Mouse (Mus musculus) hindbrain, embryonic 11.5 days (tissue): ENCODE results near the gene Myo16. TPM values are rescaled to one million over a fixed set of nuclear protein-coding genes. Genes with fewer than 3 reads are reported as not detected.

Experiments used
- ATAC-seq: fragments of 200-750 bp; cut with Nextera tagmentation; 2 replicates; pipeline ENCODE4 v1.8.0; 2017; ENCODE audit warnings: mild to moderate bottlenecking, moderate TSS enrichment, moderate library complexity; ENCODE audit not compliant: low FRiP score
- DNase-seq: peaks from one replicate; pipeline ENCODE4 v3.0.0-alpha.2; 2015; ENCODE audit warnings: low spot score
- H3K27ac ChIP-seq: fragments of 300-500 bp; sonication (generic); 2 replicates; pipeline ENCODE4 v1.5.1; 2014; ENCODE audit warnings: mild to moderate bottlenecking, low read depth, low read length
- H3K27me3 ChIP-seq: fragments of 300-500 bp; sonication (generic); 2 replicates; pipeline ENCODE4 v1.6.1; 2014; ENCODE audit warnings: mild to moderate bottlenecking, low read length, moderate library complexity, mixed read lengths; ENCODE audit not compliant: control insufficient read depth, insufficient read depth
- H3K36me3 ChIP-seq: fragments of 300-500 bp; sonication (generic); 2 replicates; pipeline ENCODE4 v1.6.1; 2014; ENCODE audit warnings: mild to moderate bottlenecking, low read length, moderate library complexity, mixed read lengths; ENCODE audit not compliant: control insufficient read depth, insufficient read depth
- H3K4me1 ChIP-seq: fragments of 300-500 bp; sonication (generic); replicated peaks from 2 replicates; pipeline ENCODE4 v1.6.1; 2014; ENCODE audit warnings: low read length, mixed read lengths; ENCODE audit not compliant: control insufficient read depth, insufficient read depth
- H3K4me2 ChIP-seq: fragments of 300-500 bp; sonication (generic); replicated peaks from 2 replicates; pipeline ENCODE4 v1.6.1; 2014; ENCODE audit warnings: mild to moderate bottlenecking, low read depth, low read length
- H3K4me3 ChIP-seq: fragments of 300-500 bp; sonication (generic); 2 replicates; pipeline ENCODE4 v1.5.1; 2014; ENCODE audit warnings: low read depth, low read length
- H3K9ac ChIP-seq: fragments of 300-500 bp; sonication (generic); 2 replicates; pipeline ENCODE4 v1.6.1; 2014; ENCODE audit warnings: low read depth, low read length
- H3K9me3 ChIP-seq: fragments of 300-500 bp; sonication (generic); 2 replicates; pipeline ENCODE4 v1.6.1; 2016; ENCODE audit warnings: low read length; ENCODE audit not compliant: control insufficient read depth
- WGBS: fragments of 180-500 bp; shearing (Covaris S2); extraction: QIAGEN DNeasy Blood & Tissue Kit; methylation state at CpG from one replicate; pipeline ENCODE4 v1.1.7; 2014; 5-methylcytosine and 5-hydroxymethylcytosine counted together
- polyA plus RNA-seq: library from polyadenylated mRNA; unstranded; fragments of >200 nt; fragmentation: Nextera tagmentation; extraction: Ambion mirVana; gene quantifications from 2 replicates; pipeline ENCODE4 v1.2.1, GENCODE M21; 2014

Myo16 gene
- polyA plus RNA-seq, 1 experiment from 2014 or later = 5.5 TPM

DNA sequence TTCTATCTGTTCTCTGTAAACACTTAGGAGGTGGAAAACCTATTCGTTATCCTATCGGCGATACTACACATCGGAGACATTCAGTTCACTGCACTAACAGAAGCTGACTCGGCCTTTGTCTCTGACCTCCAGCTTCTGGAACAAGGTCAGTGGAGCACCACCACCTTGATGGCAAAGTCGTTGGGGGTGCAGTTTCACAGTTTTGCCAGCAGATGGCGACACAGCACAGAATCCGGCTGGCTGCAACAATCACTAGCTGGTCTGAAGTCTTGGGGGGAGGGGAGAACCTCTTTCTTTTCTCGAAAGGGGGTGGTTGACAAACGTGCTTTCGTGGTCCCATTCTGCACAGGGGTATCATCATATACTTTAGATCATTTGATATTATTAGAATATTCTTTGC is 285.1 kb downstream of the Myo16 start:
- Histone ChIP-seq H3K36me3 (no peaks in the 10 kb centered on the region), H3K4me2 (no peak overlapping the region), H3K27ac (no peak overlapping the region), H3K4me3 (no peak overlapping the region), H3K27me3 (no peaks in the 10 kb centered on the region), H3K4me1 (no peaks in the 10 kb centered on the region), H3K9me3 (no peaks in the 10 kb centered on the region), H3K9ac (no peak overlapping the region)
- WGBS = 17% methylated on average over 11 of the region's 11 CpGs
- DNase-seq (peak; percentile 89), ATAC-seq (peak; percentile 17; the same call in 1 of the 2 replicates)

- Histone ChIP-seq H3K9me3 (no peaks in the 10 kb centered on the region), H3K4me3 (no peak overlapping the region), H3K27ac (no peak overlapping the region), H3K36me3 (no peaks in the 10 kb centered on the region), H3K9ac (no peak overlapping the region), H3K27me3 (no peaks in the 10 kb centered on the region), H3K4me2 (no peak overlapping the region), H3K4me1 (no peaks in the 10 kb centered on the region)
- no peak for ATAC-seq
- WGBS = 70% methylated on average over 16 of the region's 16 CpGs
- DNase-seq = peak; percentile 14
These were observed 286.1 kb downstream of the Myo16 start for GRCm38 (mm10) chr8:10439595-10440453.

- no peaks in the 10 kb centered on the region for H3K27me3 ChIP-seq
- WGBS = 51% methylated on average over 3 of the region's 3 CpGs
- H3K4me1 ChIP-seq = no peaks in the 10 kb centered on the region
- H3K4me2 ChIP-seq = no peak overlapping the region
- no peaks in the 10 kb centered on the region for H3K36me3 ChIP-seq
- ATAC-seq = no peak
- no peak overlapping the region for H3K27ac ChIP-seq
- H3K9me3 ChIP-seq = no peaks in the 10 kb centered on the region
- DNase-seq = no peak
- H3K9ac ChIP-seq = no peak overlapping the region
- H3K4me3 ChIP-seq = no peak overlapping the region
These were observed 288.9 kb downstream of the Myo16 start for GRCm38 (mm10) chr8:10442562-10442961.

DNA sequence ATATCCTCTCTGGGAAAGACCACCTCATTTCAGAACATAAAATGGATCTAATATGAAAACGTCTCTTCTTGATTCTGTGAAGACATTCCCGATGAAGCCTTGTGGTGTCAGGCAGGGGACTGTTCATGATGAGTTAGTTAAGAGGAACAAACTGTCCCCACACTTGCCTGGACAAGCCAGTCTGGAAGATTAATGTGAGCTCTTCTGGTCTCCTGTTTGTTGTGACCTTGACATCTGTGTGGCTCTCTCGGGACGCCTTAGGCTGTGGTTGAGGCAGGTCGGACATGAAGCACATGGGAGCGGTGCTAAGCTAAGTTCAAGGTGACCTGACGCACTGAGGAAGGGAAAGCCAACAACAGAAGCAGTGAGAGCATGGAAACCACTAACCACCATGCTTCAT is 291.3 kb downstream of the Myo16 start:
- ATAC-seq (no peak), DNase-seq (no peak)
- no peak overlapping the region for H3K4me3 ChIP-seq
- H3K4me2 ChIP-seq = no peak overlapping the region
- H3K4me1 ChIP-seq = no peaks in the 10 kb centered on the region
- no peak overlapping the region for H3K27ac ChIP-seq
- no peaks in the 10 kb centered on the region for H3K9me3 ChIP-seq
- H3K36me3 ChIP-seq = no peaks in the 10 kb centered on the region
- H3K9ac ChIP-seq = no peak overlapping the region
- H3K27me3 ChIP-seq = no peaks in the 10 kb centered on the region
- 88% methylated on average over 7 of the region's 7 CpGs for WGBS

DNA sequence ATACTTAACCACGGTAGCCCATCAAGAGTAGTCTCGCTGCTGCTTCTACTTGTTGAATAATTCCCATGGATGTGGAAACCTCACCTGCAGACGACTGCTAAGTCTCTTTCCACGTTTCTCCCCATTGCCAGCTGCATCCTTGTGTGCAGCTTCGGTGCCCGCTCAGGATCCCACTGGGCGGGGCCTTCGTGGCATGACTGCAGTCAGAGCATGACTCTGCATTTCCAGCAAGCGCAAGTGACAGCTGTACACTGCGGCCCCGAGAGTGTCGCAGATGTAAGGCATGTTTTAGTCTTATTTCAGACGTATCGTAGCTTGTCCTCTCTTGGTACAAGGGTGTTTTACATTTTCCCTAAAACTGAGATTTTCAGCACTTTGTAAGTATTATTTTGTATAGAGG is 294.8 kb downstream of the Myo16 start:
- no peak for DNase-seq
- no peaks in the 10 kb centered on the region for H3K9me3 ChIP-seq

GRCm38 (mm10) chr8:10453046-10453445 is 299.3 kb downstream of the Myo16 start:
- no peaks in the 10 kb centered on the region for H3K27me3 ChIP-seq
- no peaks in the 10 kb centered on the region for H3K4me1 ChIP-seq
- no peak for DNase-seq

More for the DNA sequence above, 294.8 kb downstream of the Myo16 start:
- Histone ChIP-seq H3K27me3 (no peaks in the 10 kb centered on the region), H3K4me1 (no peaks in the 10 kb centered on the region), H3K36me3 (no peaks in the 10 kb centered on the region), H3K4me2 (no peak overlapping the region), H3K4me3 (no peak overlapping the region), H3K27ac (no peak overlapping the region), H3K9ac (no peak overlapping the region)
- ATAC-seq = no peak
- WGBS = 84% methylated on average over 14 of the region's 14 CpGs

DNA sequence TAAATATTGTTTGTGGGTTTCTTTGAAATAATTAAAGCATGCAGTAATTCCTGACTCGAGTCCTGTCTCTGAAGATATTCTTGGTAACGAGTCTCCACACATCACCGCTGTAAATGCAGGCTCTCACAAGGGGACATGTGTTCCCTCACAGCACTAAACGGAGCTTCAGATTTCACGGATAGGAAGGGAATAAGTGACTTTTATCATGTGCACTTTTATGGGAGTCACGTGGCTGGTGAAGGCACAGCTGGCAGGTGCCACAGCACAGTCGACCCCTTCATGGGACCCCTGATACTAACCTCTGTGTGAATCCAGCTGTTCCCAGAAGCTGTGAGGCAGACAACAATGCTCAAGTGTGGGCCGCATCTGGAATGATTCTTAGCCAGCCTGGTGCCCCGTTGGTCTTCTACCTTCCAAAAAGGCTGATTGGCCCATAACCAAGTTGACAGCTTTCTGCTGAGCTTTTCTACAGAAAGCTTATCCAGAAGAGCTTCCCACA is 304.5 kb downstream of the Myo16 start:
- Histone ChIP-seq H3K27me3 (no peaks in the 10 kb centered on the region), H3K4me2 (no peak overlapping the region), H3K4me1 (no peaks in the 10 kb centered on the region), H3K9ac (no peak overlapping the region), H3K36me3 (no peaks in the 10 kb centered on the region), H3K27ac (no peak overlapping the region), H3K9me3 (no peaks in the 10 kb centered on the region), H3K4me3 (no peak overlapping the region)
- no peak for ATAC-seq
- 77% methylated on average over 9 of the region's 9 CpGs for WGBS
- DNase-seq = no peak

More at GRCm38 (mm10) chr8:10453046-10453445, 299.3 kb downstream of the Myo16 start:
- Histone ChIP-seq H3K9me3 (no peaks in the 10 kb centered on the region), H3K4me3 (no peak overlapping the region), H3K27ac (no peak overlapping the region), H3K36me3 (no peaks in the 10 kb centered on the region), H3K4me2 (no peak overlapping the region), H3K9ac (no peak overlapping the region)
- ATAC-seq = no peak
- 66% methylated on average over 10 of the region's 10 CpGs for WGBS

GRCm38 (mm10) chr8:10462271-10462670 is 308.6 kb downstream of the Myo16 start:
- no peaks in the 10 kb centered on the region for H3K9me3 ChIP-seq
- no peak overlapping the region for H3K27ac ChIP-seq
- WGBS = 81% methylated on average over 5 of the region's 5 CpGs
- H3K4me2 ChIP-seq = no peak overlapping the region
- DNase-seq (no peak), ATAC-seq (no peak)
- no peaks in the 10 kb centered on the region for H3K4me1 ChIP-seq
- H3K36me3 ChIP-seq = no peaks in the 10 kb centered on the region
- H3K4me3 ChIP-seq = no peak overlapping the region
- H3K27me3 ChIP-seq = no peaks in the 10 kb centered on the region
- H3K9ac ChIP-seq = no peak overlapping the region

DNA sequence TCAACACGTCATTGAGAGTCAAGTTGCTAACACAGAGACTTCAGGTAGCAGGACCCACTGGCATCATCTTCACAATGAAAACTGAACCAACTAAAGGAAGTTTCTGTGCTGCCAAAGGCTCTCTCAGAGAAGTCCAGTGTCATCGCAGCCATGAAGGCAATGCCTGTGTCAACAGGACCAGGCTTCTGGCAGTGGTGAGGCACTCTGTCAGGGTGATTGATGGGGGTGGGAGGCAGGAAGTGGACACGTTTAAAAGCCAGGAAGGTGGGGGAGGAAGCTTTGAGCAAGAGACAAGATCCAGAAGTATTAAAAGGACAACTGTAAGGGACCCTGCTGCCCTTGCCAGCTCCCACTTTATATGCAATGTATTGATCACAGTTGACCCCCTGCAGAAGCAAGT is 314.8 kb downstream of the Myo16 start:
- H3K36me3 ChIP-seq = no peaks in the 10 kb centered on the region
- no peaks in the 10 kb centered on the region for H3K27me3 ChIP-seq
- DNase-seq (no peak), ATAC-seq (no peak)
- H3K27ac ChIP-seq = no peak overlapping the region
- H3K4me1 ChIP-seq = no peaks in the 10 kb centered on the region; the same call in 1 of the 2 replicates
- 57% methylated on average over 3 of the region's 3 CpGs for WGBS
- no peak overlapping the region for H3K4me3 ChIP-seq
- no peak overlapping the region for H3K4me2 ChIP-seq
- no peak overlapping the region for H3K9ac ChIP-seq
- no peaks in the 10 kb centered on the region for H3K9me3 ChIP-seq
